Mouse (Mus musculus) forebrain, postnatal 0 days (tissue): ENCODE measurements around the gene Enpp3. TPM values are rescaled to one million over a fixed set of nuclear protein-coding genes. Genes with fewer than 3 reads are reported as not detected.

Experiments used
- ATAC-seq: fragments of 200-750 bp; cut with Nextera tagmentation; 2 replicates; pipeline ENCODE4 v1.8.0; 2017; ENCODE audit warnings: mild to moderate bottlenecking, moderate library complexity
- DNase-seq: peaks from one replicate; pipeline ENCODE4 v3.0.0-alpha.2; 2015
- H3K27ac ChIP-seq: fragments of 300-500 bp; sonication (generic); 2 replicates; pipeline ENCODE4 v1.5.1; 2014; ENCODE audit warnings: low read depth, mild to moderate bottlenecking, antibody characterized with exemption, low read length, moderate library complexity, mixed read lengths
- H3K27me3 ChIP-seq: fragments of 300-500 bp; sonication (generic); 2 replicates; pipeline ENCODE4 v1.6.1; 2014; ENCODE audit warnings: mild to moderate bottlenecking, low read length, mixed read lengths; ENCODE audit not compliant: insufficient read depth
- H3K36me3 ChIP-seq: fragments of 300-500 bp; sonication (generic); 2 replicates; pipeline ENCODE4 v1.6.1; 2014; ENCODE audit warnings: mild to moderate bottlenecking, moderate library complexity; ENCODE audit not compliant: insufficient read depth
- H3K4me1 ChIP-seq: fragments of 300-500 bp; sonication (generic); 2 replicates; pipeline ENCODE4 v1.6.1; 2014; ENCODE audit warnings: antibody characterized with exemption; ENCODE audit not compliant: insufficient read depth
- H3K4me2 ChIP-seq: fragments of 300-500 bp; sonication (generic); 2 replicates; pipeline ENCODE4 v1.6.1; 2014; ENCODE audit warnings: low read depth, mild to moderate bottlenecking, moderate library complexity
- H3K4me3 ChIP-seq: fragments of 300-500 bp; sonication (generic); 2 replicates; pipeline ENCODE4 v1.5.1; 2014; ENCODE audit warnings: low read depth, low read length, mixed read lengths
- H3K9ac ChIP-seq: fragments of 300-500 bp; sonication (generic); 2 replicates; pipeline ENCODE4 v1.6.1; 2014; ENCODE audit warnings: mild to moderate bottlenecking
- H3K9me3 ChIP-seq: fragments of 300-500 bp; sonication (generic); 2 replicates; pipeline ENCODE4 v1.6.1; 2016; ENCODE audit warnings: low read length
- CTCF ChIP-seq: sonication (generic); IDR thresholded peaks from 2 replicates; pipeline ENCODE4 v1.5.1; 2016; ENCODE audit warnings: antibody characterized with exemption, control low read depth, low read depth
- WGBS: fragments of 180-500 bp; shearing (Covaris S2); extraction: QIAGEN DNeasy Blood & Tissue Kit; methylation state at CpG from one replicate; pipeline ENCODE4 v1.1.7; 2014; 5-methylcytosine and 5-hydroxymethylcytosine counted together
- polyA plus RNA-seq: library from polyadenylated mRNA; unstranded; fragments of >200 nt; fragmentation: Nextera tagmentation; extraction: Ambion mirVana; gene quantifications from 2 replicates; pipeline ENCODE4 v1.2.1, GENCODE M21; 2015
- total RNA-seq: library from RNA; depleted of rRNA; stranded (reverse); fragments of >200 nt; gene quantifications from 2 replicates; pipeline ENCODE4 v1.2.3, GENCODE M21; 2014

The Enpp3 gene
- total and polyA plus RNA-seq, 2 experiments from 2014 or later = 1.7 to 2.5 TPM

DNA sequence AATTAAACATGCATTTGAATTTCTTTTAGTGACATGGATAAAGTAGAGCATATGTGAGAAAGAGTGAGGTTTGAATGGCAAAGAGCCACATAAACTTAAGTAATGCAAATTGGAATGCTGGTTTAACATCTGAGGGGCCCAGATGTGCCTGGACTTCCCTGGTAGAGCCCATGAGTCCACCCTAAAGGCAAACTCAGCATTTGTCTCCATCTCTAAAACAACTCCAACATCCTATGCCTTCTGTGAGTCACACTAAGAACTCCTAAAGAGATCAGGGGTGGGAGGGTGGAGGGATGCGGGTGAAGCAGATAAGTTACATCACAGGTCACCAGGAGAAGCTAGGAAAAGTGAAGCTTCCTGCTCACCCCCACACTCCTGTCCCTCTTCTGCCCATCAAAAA lies 76.6 kb downstream of the Enpp3 start:
- no peak overlapping the region for H3K4me2 ChIP-seq
- DNase-seq = no peak
- H3K9me3 ChIP-seq = no peaks in the 10 kb centered on the region
- no peak for ATAC-seq
- TF ChIP-seq CTCF = no peak
- H3K27ac ChIP-seq = no peak overlapping the region
- no peak overlapping the region for H3K4me3 ChIP-seq
- no peaks in the 10 kb centered on the region for H3K36me3 ChIP-seq
- H3K27me3 ChIP-seq = no peaks in the 10 kb centered on the region
- H3K4me1 ChIP-seq = no peaks in the 10 kb centered on the region
- no peak overlapping the region for H3K9ac ChIP-seq
- WGBS = 86% methylated on average over 1 of the region's 1 CpGs

GRCm38 (mm10) chr10:24765151-24765755 lies 77.4 kb downstream of the Enpp3 start:
- WGBS = 30% methylated on average over 6 of the region's 6 CpGs
- no peak overlapping the region for H3K9ac ChIP-seq

GRCm38 (mm10) chr10:24764640-24765039 lies 78.0 kb downstream of the Enpp3 start:
- no peak for DNase-seq
- Histone ChIP-seq H3K27ac (no peak overlapping the region), H3K4me1 (no peaks in the 10 kb centered on the region), H3K27me3 (no peaks in the 10 kb centered on the region), H3K9me3 (no peaks in the 10 kb centered on the region), H3K4me2 (no peak overlapping the region), H3K9ac (no peak overlapping the region), H3K36me3 (no peaks in the 10 kb centered on the region), H3K4me3 (no peak overlapping the region)
- ATAC-seq = 0 out of 2 replicates have a peak, but pooled peaks have one; percentile 21
- 49% methylated on average over 3 of the region's 3 CpGs for WGBS
- no peak for TF ChIP-seq CTCF

More at GRCm38 (mm10) chr10:24765151-24765755, 77.4 kb downstream of the Enpp3 start:
- Histone ChIP-seq H3K4me2 (no peak overlapping the region), H3K4me1 (no peaks in the 10 kb centered on the region), H3K36me3 (no peaks in the 10 kb centered on the region), H3K4me3 (no peak overlapping the region), H3K9me3 (no peaks in the 10 kb centered on the region), H3K27ac (peak overlapping the region; percentile 60), H3K27me3 (no peaks in the 10 kb centered on the region)
- ATAC-seq = peak; percentile 80
- TF ChIP-seq CTCF = no peak
- peak; percentile 52 for DNase-seq

DNA sequence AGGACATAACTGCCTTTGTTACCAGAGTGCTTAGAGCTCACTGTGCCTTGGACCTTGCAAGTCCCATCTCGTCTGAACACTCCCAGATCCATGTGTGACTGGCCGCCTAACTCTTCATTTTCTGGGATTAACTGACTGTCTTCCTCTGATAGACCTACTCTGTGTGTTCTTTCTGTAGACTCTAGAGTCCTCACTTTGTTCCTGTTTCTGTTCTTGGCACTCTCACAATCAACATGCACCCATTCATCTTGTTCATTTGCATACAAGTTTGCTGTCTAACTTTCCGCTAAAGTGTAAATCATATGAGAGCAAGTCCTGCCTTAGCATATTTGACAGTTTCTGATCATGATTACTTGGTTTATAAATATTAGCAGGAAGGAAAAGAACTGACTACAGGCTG lies 79.4 kb downstream of the Enpp3 start:
- no peaks in the 10 kb centered on the region for H3K4me1 ChIP-seq
- H3K27ac ChIP-seq = no peak overlapping the region
- no peak for TF ChIP-seq CTCF
- DNase-seq (no peak), ATAC-seq (no peak)
- H3K9ac ChIP-seq = no peak overlapping the region
- no peaks in the 10 kb centered on the region for H3K9me3 ChIP-seq
- 86% methylated on average over 3 of the region's 3 CpGs for WGBS
- no peaks in the 10 kb centered on the region for H3K36me3 ChIP-seq
- no peaks in the 10 kb centered on the region for H3K27me3 ChIP-seq
- H3K4me3 ChIP-seq = no peak overlapping the region
- H3K4me2 ChIP-seq = no peak overlapping the region

GRCm38 (mm10) chr10:24758326-24758915 lies 84.2 kb downstream of the Enpp3 start:
- Histone ChIP-seq H3K27ac (no peak overlapping the region), H3K9ac (no peak overlapping the region), H3K9me3 (no peaks in the 10 kb centered on the region), H3K4me1 (peaks cover 6% of the 10 kb centered on the region; the same call in 1 of the 2 replicates), H3K4me3 (no peak overlapping the region), H3K4me2 (no peak overlapping the region), H3K27me3 (no peaks in the 10 kb centered on the region), H3K36me3 (no peaks in the 10 kb centered on the region)
- no peak for DNase-seq
- WGBS = 46% methylated on average over 8 of the region's 8 CpGs
- no peak for TF ChIP-seq CTCF
- ATAC-seq = no peak

- no peaks in the 10 kb centered on the region for H3K36me3 ChIP-seq
- H3K4me1 ChIP-seq = peaks cover 6% of the 10 kb centered on the region; the same call in 1 of the 2 replicates
- WGBS = 12% methylated on average over 9 of the region's 9 CpGs
- H3K9ac ChIP-seq = peak overlapping the region; percentile 19; the same call in 1 of the 2 replicates
- H3K4me3 ChIP-seq = peak overlapping the region; percentile 31
- no peak overlapping the region for H3K27ac ChIP-seq
- no peak for DNase-seq
- H3K9me3 ChIP-seq = no peaks in the 10 kb centered on the region
- no peaks in the 10 kb centered on the region for H3K27me3 ChIP-seq
- peak overlapping the region; percentile 44 for H3K4me2 ChIP-seq
- no peak for ATAC-seq
- no peak for TF ChIP-seq CTCF
Measured at GRCm38 (mm10) chr10:24754874-24755540, 87.6 kb downstream of the Enpp3 start.
